Mouse (Mus musculus) adrenal gland, adult 8-10 months (tissue): Measurements from ENCODE around the gene Tent2. TPM values are rescaled to one million over a fixed set of nuclear protein-coding genes. Genes with fewer than 3 reads are reported as not detected.

ENCODE experiments used
- DNase-seq: peaks from one replicate; pipeline ENCODE4 v3.0.0; 2022
- total RNA-seq, 4 experiments: library from RNA; stranded (reverse); gene quantifications; 2 replicates each; pipeline ENCODE4 v1.2.4; 2022

Gene Tent2
- total RNA-seq, 4 experiments from 2014 or later = 27.2 to 49.5 (median 35.1) TPM

- no peak for DNase-seq
Measured at GRCm38 (mm10) chr13:93141184-93141583, 51.0 kb downstream of the Tent2 start.

- no peak for DNase-seq
Measured at GRCm38 (mm10) chr13:93138059-93138458, 54.1 kb downstream of the Tent2 start.

- DNase-seq = no peak
Measured at GRCm38 (mm10) chr13:93137098-93137497, 55.1 kb downstream of the Tent2 start.

GRCm38 (mm10) chr13:93136251-93136650 is 55.9 kb downstream of the Tent2 start:
- no peak for DNase-seq

- DNase-seq = no peak
Measured at GRCm38 (mm10) chr13:93135501-93135900, 56.7 kb downstream of the Tent2 start.

DNA sequence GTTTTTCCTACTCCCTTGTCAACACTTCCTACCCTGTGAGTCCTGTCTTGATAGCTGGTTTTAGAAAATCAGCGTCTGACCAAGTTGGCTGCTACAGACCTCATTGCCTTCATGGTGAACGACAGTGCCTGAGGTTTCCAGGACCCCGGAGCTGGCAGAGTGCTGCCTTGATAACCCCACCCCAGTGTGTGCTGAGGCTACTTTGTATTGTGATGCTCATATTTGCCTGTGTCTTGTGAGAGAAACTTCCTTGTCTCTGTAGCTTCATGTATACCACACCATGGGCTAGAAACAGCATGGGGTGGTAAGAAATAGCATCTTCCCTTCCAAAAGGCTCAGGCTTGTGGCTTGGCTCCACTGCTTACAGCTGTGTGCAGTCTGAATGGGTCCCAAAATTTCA is 61.5 kb downstream of the Tent2 start:
- no peak for DNase-seq

- no peak for DNase-seq
Measured at GRCm38 (mm10) chr13:93128961-93129360, 63.2 kb downstream of the Tent2 start.

GRCm38 (mm10) chr13:93128111-93128860 is 63.9 kb downstream of the Tent2 start:
- DNase-seq = no peak

DNA sequence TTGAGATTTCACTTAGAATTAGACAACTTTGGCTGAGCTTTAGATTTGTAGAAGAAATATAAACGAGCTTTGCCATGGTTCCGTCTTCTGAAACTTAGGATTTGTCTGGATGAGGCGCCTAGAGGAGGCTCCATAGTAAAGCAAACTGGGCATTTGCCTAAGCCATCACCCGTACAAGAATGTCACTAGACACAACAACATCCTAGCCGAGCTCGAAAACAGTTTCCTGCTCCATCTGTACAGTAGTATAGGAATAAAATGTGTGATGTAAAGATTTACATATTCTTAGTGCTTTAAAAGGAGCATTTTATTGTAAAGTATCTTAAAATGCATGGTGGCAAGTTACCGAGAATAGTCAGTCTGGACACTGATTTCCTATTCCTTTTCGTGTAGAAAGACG is 69.9 kb downstream of the Tent2 start:
- no peak for DNase-seq

GRCm38 (mm10) chr13:93117241-93117640 is 74.9 kb downstream of the Tent2 start:
- no peak for DNase-seq

GRCm38 (mm10) chr13:93102340-93103090 is 89.7 kb downstream of the Tent2 start:
- no peak for DNase-seq

DNA sequence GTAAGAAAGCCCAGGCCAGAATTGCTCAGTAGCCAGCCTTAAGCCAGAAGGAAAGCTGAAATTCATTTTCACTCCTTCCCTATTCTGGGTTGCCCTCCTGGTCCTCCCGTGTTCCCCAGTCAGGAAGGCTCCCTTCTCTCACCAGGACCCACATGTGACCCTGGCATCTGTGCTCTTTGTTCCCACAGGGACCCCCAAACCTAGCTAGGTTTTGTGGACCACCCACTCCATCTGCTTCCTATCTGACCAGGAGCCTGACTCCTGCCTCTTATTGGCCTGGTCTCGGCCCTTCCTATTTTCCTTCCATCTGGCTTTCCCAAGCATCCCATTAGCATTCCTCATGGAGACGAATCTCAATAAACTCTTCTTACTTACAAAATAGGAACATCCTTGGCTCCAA is 93.6 kb downstream of the Tent2 start:
- no peak for DNase-seq

GRCm38 (mm10) chr13:93096643-93097042 is 95.5 kb downstream of the Tent2 start:
- no peak for DNase-seq

Other genes starting within 250 kb of the Tent2 start
- gene Cmya5, start 47.7 kb downstream of the Tent2 start, total RNA-seq = under 1 TPM; 0.23 to 0.65 (median 0.43) TPM
- gene Homer1, start 107.2 kb upstream of the Tent2 start, total RNA-seq = 10 to 100 TPM; 27.3 to 38.2 (median 32.2) TPM